Mouse (Mus musculus) myocyte (in vitro differentiated cells): ENCODE data around the gene Jak2.

Experiments
- CEBPB ChIP-seq: IDR thresholded peaks from 2 replicates; pipeline ENCODE4 v1.6.1; 2011; ENCODE audit warnings: mild to moderate bottlenecking, moderate library complexity; ENCODE audit not compliant: poor library complexity, insufficient read depth, severe bottlenecking
- E2F4 ChIP-seq: IDR thresholded peaks from one replicate; pipeline ENCODE4 v1.6.1; 2011; ENCODE audit warnings: mild to moderate bottlenecking, control low read depth, moderate library complexity; ENCODE audit not compliant: insufficient read depth
- MAX ChIP-seq: IDR thresholded peaks from one replicate; pipeline ENCODE4 v1.6.1; 2011; ENCODE audit warnings: low read depth, mild to moderate bottlenecking, control low read depth
- MYOD1 ChIP-seq, 3 experiments: IDR thresholded peaks; one replicate each; pipeline ENCODE4 v1.6.1; 2011; ENCODE audit warnings: control low read depth in 2 of 3, low read depth in 2 of 3, mild to moderate bottlenecking in 2 of 3, moderate library complexity in 1 of 3; ENCODE audit not compliant: insufficient read length in 2 of 3, control insufficient read depth in 1 of 3
- MYOG ChIP-seq, 3 experiments: IDR thresholded peaks; one replicate each; pipeline ENCODE4 v1.6.1; 2011; ENCODE audit warnings: control low read depth in 2 of 3, low read depth in 2 of 3, mild to moderate bottlenecking in 2 of 3; ENCODE audit not compliant: insufficient read length in 2 of 3, control insufficient read depth in 1 of 3, insufficient read depth in 1 of 3
- POLR2A ChIP-seq: IDR thresholded peaks from one replicate; pipeline ENCODE4 v1.6.1; 2011; ENCODE audit warnings: low read depth, mild to moderate bottlenecking, control low read depth, moderate library complexity; ENCODE audit not compliant: insufficient read length
- POLR2AphosphoS2 ChIP-seq: IDR thresholded peaks from one replicate; pipeline ENCODE4 v1.6.1; 2011; ENCODE audit warnings: low read depth, control low read depth; ENCODE audit not compliant: insufficient read length
- REST ChIP-seq: IDR thresholded peaks from one replicate; pipeline ENCODE4 v1.6.1; 2011; ENCODE audit warnings: mild to moderate bottlenecking, control low read depth, moderate library complexity; ENCODE audit not compliant: insufficient read depth, insufficient read length
- SRF ChIP-seq: IDR thresholded peaks from one replicate; pipeline ENCODE4 v1.6.1; 2011; ENCODE audit warnings: low read depth; ENCODE audit not compliant: control insufficient read depth, insufficient read length
- TCF12 ChIP-seq: IDR thresholded peaks from one replicate; pipeline ENCODE4 v1.6.1; 2011; ENCODE audit warnings: mild to moderate bottlenecking, control low read depth; ENCODE audit not compliant: poor library complexity, insufficient read depth, severe bottlenecking
- USF1 ChIP-seq: IDR thresholded peaks from one replicate; pipeline ENCODE4 v1.6.1; 2011; ENCODE audit warnings: low read depth, mild to moderate bottlenecking, control low read depth, moderate library complexity

DNA sequence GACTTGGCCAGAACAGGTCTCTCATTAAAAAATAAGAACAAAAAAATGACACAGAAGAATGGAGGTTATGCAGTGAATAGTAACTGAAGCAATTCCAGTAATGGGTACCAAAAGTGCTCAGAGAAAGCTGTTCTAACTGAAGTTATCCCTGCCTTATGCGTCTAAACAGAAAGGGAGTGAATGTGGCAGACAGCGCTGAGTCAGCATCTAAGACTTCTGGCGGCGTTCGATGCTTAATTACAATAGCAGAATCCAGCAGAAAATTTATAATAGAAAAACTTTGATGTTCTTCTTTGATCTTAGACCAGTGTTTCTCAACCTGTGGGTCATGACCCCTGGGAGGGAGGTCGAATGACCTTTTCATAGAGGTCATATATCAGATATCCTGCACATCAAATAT lies 94.0 kb downstream of the Jak2 start:
- TF ChIP-seq POLR2A = no peak
- TF ChIP-seq CEBPB = no peak
- no peak for TF ChIP-seq MAX
- no peak for TF ChIP-seq TCF12
- no peak for TF ChIP-seq E2F4
- no peak for TF ChIP-seq REST
- TF ChIP-seq USF1 = no peak
- TF ChIP-seq MYOG (IDR thresholded peaks at IDR 0.05; ENCODE audit: control insufficient read depth in 1 of 3, insufficient read depth in 1 of 3, insufficient read length in 2 of 3, low read depth in 2 of 3) = no peak
- no peak for TF ChIP-seq SRF
- no peak for TF ChIP-seq POLR2AphosphoS2
- TF ChIP-seq MYOD1 (IDR thresholded peaks at IDR 0.05; ENCODE audit: control insufficient read depth in 1 of 3, insufficient read length in 2 of 3, low read depth in 2 of 3) = no peak
